Mouse (Mus musculus): ENCODE measurements at regions not wholly inside any gene's neighbourhood (a gene's known extent, or its start where the extent isn't known, plus 50 kb on each side); places are given as distances from the start of the nearest gene placed in this dataset.

- Histone ChIP-seq H3K4me1 (ENCODE audit: insufficient read depth, low read length) (no peaks in the 10 kb centered on the region), H3K9ac (replicated peaks; ENCODE audit: low read length) (no peak overlapping the region), H3K9me3 (ENCODE audit: low read length) (no peaks in the 10 kb centered on the region), H3K36me3 (ENCODE audit: insufficient read depth, low read length) (no peaks in the 10 kb centered on the region), H3K27me3 (ENCODE audit: insufficient read depth, low read length) (no peaks in the 10 kb centered on the region), H3K4me3 (ENCODE audit: low read length) (no peak overlapping the region), H3K4me2 (replicated peaks; ENCODE audit: low read depth, low read length) (no peak overlapping the region), H3K27ac (ENCODE audit: low read length) (no peak overlapping the region)
- 77% methylated on average over 10 of the region's 10 CpGs for WGBS
- ATAC-seq (ENCODE audit: low FRiP score, low TSS enrichment), result no peak
These were observed 213.7 kb downstream of the Irs2 start for GRCm38 (mm10) chr8:10794367-10795189.

- H3K4me3 ChIP-seq (ENCODE audit: low read length), result no peak overlapping the region
- H3K9ac ChIP-seq (replicated peaks; ENCODE audit: low read length), result no peak overlapping the region
- H3K27me3 ChIP-seq (ENCODE audit: insufficient read depth, low read length), result no peaks in the 10 kb centered on the region
- no peaks in the 10 kb centered on the region for H3K36me3 ChIP-seq (ENCODE audit: insufficient read depth, low read length)
- ATAC-seq (ENCODE audit: low FRiP score, low TSS enrichment), result no peak
- H3K27ac ChIP-seq (ENCODE audit: low read length), result no peak overlapping the region
- 96% methylated on average over 9 of the region's 9 CpGs for WGBS
- no peak overlapping the region for H3K4me2 ChIP-seq (replicated peaks; ENCODE audit: low read depth, low read length)
- H3K4me1 ChIP-seq (ENCODE audit: insufficient read depth, low read length), result no peaks in the 10 kb centered on the region
- H3K9me3 ChIP-seq (ENCODE audit: low read length), result no peaks in the 10 kb centered on the region
These were observed 214.4 kb downstream of the Irs2 start for GRCm38 (mm10) chr8:10793670-10794366.

GRCm38 (mm10) chr8:10788496-10789200 lies 219.6 kb downstream of the Irs2 start:
- Histone ChIP-seq H3K27me3 (ENCODE audit: insufficient read depth, low read length) (no peaks in the 10 kb centered on the region), H3K27ac (ENCODE audit: low read length) (no peak overlapping the region), H3K4me3 (ENCODE audit: low read length) (no peak overlapping the region), H3K9me3 (ENCODE audit: low read length) (no peaks in the 10 kb centered on the region), H3K9ac (replicated peaks; ENCODE audit: low read length) (no peak overlapping the region), H3K4me2 (replicated peaks; ENCODE audit: low read depth, low read length) (no peak overlapping the region), H3K36me3 (ENCODE audit: insufficient read depth, low read length) (no peaks in the 10 kb centered on the region), H3K4me1 (ENCODE audit: insufficient read depth, low read length) (no peaks in the 10 kb centered on the region)
- no peak for ATAC-seq (ENCODE audit: low FRiP score, low TSS enrichment)
- 76% methylated on average over 8 of the region's 8 CpGs for WGBS

GRCm38 (mm10) chr8:10785801-10786200 lies 222.5 kb downstream of the Irs2 start:
- no peak overlapping the region for H3K9ac ChIP-seq (replicated peaks; ENCODE audit: low read length)
- H3K4me2 ChIP-seq (replicated peaks; ENCODE audit: low read depth, low read length), result no peak overlapping the region
- no peaks in the 10 kb centered on the region for H3K36me3 ChIP-seq (ENCODE audit: insufficient read depth, low read length)
- WGBS, result 75% methylated on average over 4 of the region's 4 CpGs
- no peak for ATAC-seq (ENCODE audit: low FRiP score, low TSS enrichment)
- H3K27me3 ChIP-seq (ENCODE audit: insufficient read depth, low read length), result no peaks in the 10 kb centered on the region
- no peaks in the 10 kb centered on the region for H3K9me3 ChIP-seq (ENCODE audit: low read length)
- no peak overlapping the region for H3K4me3 ChIP-seq (ENCODE audit: low read length)
- no peak overlapping the region for H3K27ac ChIP-seq (ENCODE audit: low read length)
- H3K4me1 ChIP-seq (ENCODE audit: insufficient read depth, low read length), result no peaks in the 10 kb centered on the region

GRCm38 (mm10) chr8:10785311-10785710 lies 222.9 kb downstream of the Irs2 start:
- Histone ChIP-seq H3K27ac (ENCODE audit: low read length) (no peak overlapping the region), H3K4me2 (replicated peaks; ENCODE audit: low read depth, low read length) (no peak overlapping the region), H3K9ac (replicated peaks; ENCODE audit: low read length) (no peak overlapping the region), H3K4me3 (ENCODE audit: low read length) (no peak overlapping the region), H3K36me3 (ENCODE audit: insufficient read depth, low read length) (no peaks in the 10 kb centered on the region), H3K27me3 (ENCODE audit: insufficient read depth, low read length) (no peaks in the 10 kb centered on the region), H3K4me1 (ENCODE audit: insufficient read depth, low read length) (no peaks in the 10 kb centered on the region), H3K9me3 (ENCODE audit: low read length) (no peaks in the 10 kb centered on the region)
- WGBS, result 93% methylated on average over 4 of the region's 4 CpGs
- ATAC-seq (ENCODE audit: low FRiP score, low TSS enrichment), result no peak

GRCm38 (mm10) chr8:10784481-10784880 lies 223.8 kb downstream of the Irs2 start:
- no peak for ATAC-seq (ENCODE audit: low FRiP score, low TSS enrichment)
- H3K36me3 ChIP-seq (ENCODE audit: insufficient read depth, low read length), result no peaks in the 10 kb centered on the region

GRCm38 (mm10) chr8:10781860-10782259 lies 226.4 kb downstream of the Irs2 start:
- no peaks in the 10 kb centered on the region for H3K4me1 ChIP-seq (ENCODE audit: insufficient read depth, low read length)
- H3K9ac ChIP-seq (replicated peaks; ENCODE audit: low read length), result no peak overlapping the region
- H3K27me3 ChIP-seq (ENCODE audit: insufficient read depth, low read length), result no peaks in the 10 kb centered on the region
- no peaks in the 10 kb centered on the region for H3K9me3 ChIP-seq (ENCODE audit: low read length)
- no peaks in the 10 kb centered on the region for H3K36me3 ChIP-seq (ENCODE audit: insufficient read depth, low read length)
- H3K4me2 ChIP-seq (replicated peaks; ENCODE audit: low read depth, low read length), result no peak overlapping the region
- WGBS, result 89% methylated on average over 6 of the region's 6 CpGs
- H3K4me3 ChIP-seq (ENCODE audit: low read length), result no peak overlapping the region
- ATAC-seq (ENCODE audit: low FRiP score, low TSS enrichment), result no peak
- H3K27ac ChIP-seq (ENCODE audit: low read length), result no peak overlapping the region

More at GRCm38 (mm10) chr8:10784481-10784880, 223.8 kb downstream of the Irs2 start:
- Histone ChIP-seq H3K9ac (replicated peaks; ENCODE audit: low read length) (no peak overlapping the region), H3K4me3 (ENCODE audit: low read length) (no peak overlapping the region), H3K27ac (ENCODE audit: low read length) (no peak overlapping the region), H3K27me3 (ENCODE audit: insufficient read depth, low read length) (no peaks in the 10 kb centered on the region), H3K4me2 (replicated peaks; ENCODE audit: low read depth, low read length) (no peak overlapping the region), H3K4me1 (ENCODE audit: insufficient read depth, low read length) (no peaks in the 10 kb centered on the region), H3K9me3 (ENCODE audit: low read length) (no peaks in the 10 kb centered on the region)
- 47% methylated on average over 1 of the region's 1 CpGs for WGBS

DNA sequence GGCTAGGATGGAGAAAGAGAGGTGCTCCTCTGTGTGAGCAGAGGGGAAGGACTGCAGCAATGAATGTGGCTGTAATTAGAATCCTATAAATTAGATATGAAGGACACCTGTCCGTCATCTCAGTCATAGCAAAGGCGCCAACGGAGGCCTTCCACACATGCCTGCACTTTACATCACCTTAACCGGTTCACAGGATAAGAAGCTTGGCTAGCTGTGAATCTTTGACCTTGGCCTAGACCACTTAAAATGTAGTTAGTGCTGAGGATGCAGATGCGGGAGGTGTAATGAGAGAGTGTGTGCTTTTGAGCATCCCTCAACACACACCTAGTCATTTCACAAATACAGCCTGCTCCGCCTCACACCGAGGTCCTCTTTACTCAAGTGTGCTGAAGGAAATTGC lies 228.6 kb downstream of the Irs2 start:
- Histone ChIP-seq H3K27ac (ENCODE audit: low read length) (no peak overlapping the region), H3K4me2 (replicated peaks; ENCODE audit: low read depth, low read length) (no peak overlapping the region), H3K4me1 (ENCODE audit: insufficient read depth, low read length) (no peaks in the 10 kb centered on the region), H3K9me3 (ENCODE audit: low read length) (no peaks in the 10 kb centered on the region), H3K36me3 (ENCODE audit: insufficient read depth, low read length) (no peaks in the 10 kb centered on the region), H3K4me3 (ENCODE audit: low read length) (no peak overlapping the region), H3K9ac (replicated peaks; ENCODE audit: low read length) (no peak overlapping the region), H3K27me3 (ENCODE audit: insufficient read depth, low read length) (no peaks in the 10 kb centered on the region)
- no peak for ATAC-seq (ENCODE audit: low FRiP score, low TSS enrichment)
- WGBS, result 85% methylated on average over 7 of the region's 7 CpGs

DNA sequence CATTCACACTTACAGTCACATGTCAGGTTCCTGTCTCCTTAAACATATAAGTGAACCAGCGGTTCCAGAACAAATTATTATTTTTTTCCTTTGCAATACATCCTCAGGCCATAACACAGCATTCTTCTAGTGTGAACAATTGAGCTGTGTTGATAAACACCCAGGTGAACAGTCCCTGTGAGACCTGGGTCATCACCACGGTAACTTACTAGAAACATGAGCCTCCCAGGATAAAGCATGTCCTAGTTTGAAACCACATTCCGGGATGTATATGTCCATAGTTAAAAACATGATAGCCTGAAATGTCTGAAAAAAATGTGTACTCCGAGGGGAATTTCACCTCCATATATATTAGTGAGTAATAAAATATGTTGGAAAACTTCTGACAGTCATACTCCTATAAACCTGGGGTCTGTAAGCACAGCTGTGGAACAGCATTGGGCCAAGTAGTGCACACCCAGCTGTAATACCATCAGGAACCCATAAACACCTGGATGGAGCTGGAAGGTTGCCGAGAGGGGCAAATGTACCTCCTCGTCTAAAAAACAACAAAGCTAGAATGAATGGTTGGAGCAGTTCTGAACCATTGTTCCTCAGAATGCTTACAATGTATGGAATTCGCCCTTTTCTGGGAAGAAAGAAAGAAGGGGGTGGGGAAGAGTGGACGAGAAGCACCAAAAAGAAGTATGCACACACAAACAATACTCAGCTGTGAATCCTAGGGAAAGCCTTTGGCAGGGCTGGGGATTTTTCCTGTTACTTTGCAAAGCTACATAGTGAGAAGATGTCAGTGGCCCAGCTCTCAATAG lies 232.9 kb downstream of the Irs2 start:
- Histone ChIP-seq H3K4me1 (ENCODE audit: insufficient read depth, low read length) (no peaks in the 10 kb centered on the region), H3K4me3 (ENCODE audit: low read length) (no peak overlapping the region), H3K4me2 (replicated peaks; ENCODE audit: low read depth, low read length) (no peak overlapping the region), H3K27me3 (ENCODE audit: insufficient read depth, low read length) (no peaks in the 10 kb centered on the region), H3K36me3 (ENCODE audit: insufficient read depth, low read length) (no peaks in the 10 kb centered on the region), H3K9me3 (ENCODE audit: low read length) (no peaks in the 10 kb centered on the region), H3K27ac (ENCODE audit: low read length) (no peak overlapping the region), H3K9ac (replicated peaks; ENCODE audit: low read length) (no peak overlapping the region)
- ATAC-seq (ENCODE audit: low FRiP score, low TSS enrichment), result no peak
- WGBS, result 57% methylated on average over 8 of the region's 8 CpGs

Measured in kidney, embryonic 16.5 days (tissue).